Mouse (Mus musculus) MN1 (cell line): ENCODE results near the gene Olr1.

Experiments
- DNase-seq: peaks from one replicate; pipeline ENCODE4 v3.0.0-alpha.2; 2016; ENCODE audit warnings: low spot score

Olr1 gene

DNA sequence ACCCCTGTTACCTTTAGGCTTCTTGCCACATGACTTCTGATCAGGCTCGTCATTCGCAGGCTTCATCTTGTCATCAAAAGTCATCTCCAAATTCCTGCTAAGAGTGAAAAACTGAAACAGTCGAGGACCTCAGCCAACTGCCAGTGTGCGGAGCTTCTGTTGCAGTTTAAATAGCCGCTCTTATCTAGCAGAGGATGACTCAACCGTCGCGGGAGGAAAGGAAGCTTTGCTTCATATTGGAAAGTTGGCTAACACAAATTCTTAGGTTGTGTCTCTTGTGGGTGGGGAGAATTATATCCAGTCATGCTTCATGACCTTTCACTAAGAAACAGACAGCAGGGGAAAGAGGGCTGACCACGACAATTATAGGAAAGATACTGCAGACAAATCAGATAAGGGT is at the start of gene Olr1:
Gene Olr1, minus strand, starts transcription at position 142 of the 400 bp plus-strand sequence.
- DNase-seq, result no peak

DNA sequence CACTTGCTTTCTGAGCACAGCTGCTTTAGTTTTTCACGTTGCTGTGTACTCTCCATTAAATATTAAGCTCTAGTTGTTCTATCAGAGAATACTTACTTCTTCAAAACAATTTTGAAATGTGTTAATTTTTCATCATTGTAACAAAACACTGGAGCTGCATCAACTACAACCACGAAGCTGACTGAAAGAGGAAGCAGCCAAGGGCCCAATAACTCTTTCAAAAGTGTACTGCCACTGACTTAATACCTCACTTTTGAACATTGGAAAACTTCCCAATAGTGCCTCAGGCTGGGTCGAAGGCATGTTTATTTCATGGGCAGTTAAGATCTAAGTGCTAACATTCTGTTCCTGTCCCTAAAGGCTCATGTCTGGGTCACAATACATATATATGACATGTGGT is 41.0 kb upstream of the Olr1 start:
- DNase-seq, result no peak

- DNase-seq, result no peak
Observed at GRCm38 (mm10) chr6:129547277-129547676, 40.3 kb upstream of the Olr1 start.

GRCm38 (mm10) chr6:129543709-129544606 is 37.0 kb upstream of the Olr1 start:
- DNase-seq, result peak; percentile 70

DNA sequence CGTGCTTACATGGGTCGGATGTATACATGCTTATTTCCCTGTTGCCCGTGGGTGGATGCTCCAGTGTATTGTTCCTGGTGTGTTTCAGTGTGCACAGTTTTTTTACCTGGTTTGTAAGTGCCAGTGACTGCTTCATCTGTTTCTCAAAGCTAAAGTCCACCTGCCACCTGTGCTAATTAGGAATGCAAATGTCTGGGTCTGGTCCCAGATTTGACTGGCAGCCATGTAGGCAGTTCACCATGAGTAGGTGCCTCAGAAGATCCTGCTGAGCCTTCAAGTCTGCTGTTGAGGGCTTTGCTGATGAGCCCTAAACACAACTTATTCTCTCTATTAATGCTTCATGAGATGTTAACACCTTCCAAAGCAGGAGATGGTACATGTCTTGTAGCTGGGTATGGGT is 35.6 kb upstream of the Olr1 start:
- DNase-seq, result no peak

GRCm38 (mm10) chr6:129541931-129542330 is 35.0 kb upstream of the Olr1 start:
- no peak for DNase-seq

- DNase-seq, result no peak
Observed at GRCm38 (mm10) chr6:129538555-129538954, 31.6 kb upstream of the Olr1 start.

GRCm38 (mm10) chr6:129535723-129536122 is 28.8 kb upstream of the Olr1 start:
- DNase-seq, result no peak

DNA sequence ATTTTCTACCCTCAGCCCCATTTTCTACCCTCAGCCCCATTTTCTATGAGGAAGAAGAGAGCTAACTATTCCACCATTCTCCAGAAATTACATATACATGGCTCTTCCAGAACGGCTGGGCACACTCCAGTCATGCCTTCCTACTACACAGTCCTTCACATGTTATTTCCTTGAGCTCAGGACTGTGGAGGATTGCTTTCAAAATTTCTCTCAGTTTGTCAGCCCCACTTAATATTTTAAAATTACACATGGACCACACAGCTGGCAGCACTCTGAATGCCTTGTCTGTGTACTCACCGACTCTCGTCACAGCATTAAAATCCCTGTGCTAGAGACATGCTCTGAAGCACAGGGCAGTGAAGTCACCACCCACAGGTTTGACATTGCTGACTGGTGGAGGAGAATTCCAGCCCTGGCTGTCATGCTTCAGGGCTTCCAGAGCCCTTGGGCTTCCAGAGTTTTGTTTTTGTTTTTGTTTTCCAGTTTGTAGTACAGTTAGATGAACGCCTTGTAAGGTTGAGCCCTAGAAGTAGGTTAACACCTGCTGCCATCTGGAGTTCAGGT is 27.7 kb upstream of the Olr1 start:
- no peak for DNase-seq

DNA sequence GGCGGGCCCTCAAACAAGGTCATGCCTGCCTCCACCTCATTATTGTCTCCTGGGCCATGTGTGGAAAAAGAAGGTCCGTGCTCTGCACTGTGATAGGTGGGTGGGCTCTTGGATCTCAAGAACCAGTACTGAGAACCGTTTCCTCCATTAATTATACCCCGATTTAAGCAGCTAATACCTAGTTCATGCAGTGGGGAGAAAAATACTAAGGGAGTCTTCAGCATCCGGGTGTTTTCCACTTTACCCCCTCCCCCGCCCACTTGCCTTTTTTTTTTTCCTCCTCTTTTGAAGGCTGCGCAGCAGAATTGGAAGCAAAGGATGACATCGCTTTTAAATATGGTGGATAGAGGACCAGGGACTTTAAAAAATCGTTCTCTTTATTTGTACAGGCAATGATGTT is 27.1 kb upstream of the Olr1 start:
- peak; percentile 59 for DNase-seq

- DNase-seq, result peak; percentile 85
Observed at GRCm38 (mm10) chr6:129532942-129533860, 26.2 kb upstream of the Olr1 start, which contains the start of gene Gabarapl1. TSS of gene Gabarapl1 (plus strand) at chr6:129533160.

- DNase-seq, result peak; percentile 88
Observed at GRCm38 (mm10) chr6:129532556-129532941, 25.6 kb upstream of the Olr1 start.

GRCm38 (mm10) chr6:129530261-129530660 is 23.3 kb upstream of the Olr1 start:
- no peak for DNase-seq

DNA sequence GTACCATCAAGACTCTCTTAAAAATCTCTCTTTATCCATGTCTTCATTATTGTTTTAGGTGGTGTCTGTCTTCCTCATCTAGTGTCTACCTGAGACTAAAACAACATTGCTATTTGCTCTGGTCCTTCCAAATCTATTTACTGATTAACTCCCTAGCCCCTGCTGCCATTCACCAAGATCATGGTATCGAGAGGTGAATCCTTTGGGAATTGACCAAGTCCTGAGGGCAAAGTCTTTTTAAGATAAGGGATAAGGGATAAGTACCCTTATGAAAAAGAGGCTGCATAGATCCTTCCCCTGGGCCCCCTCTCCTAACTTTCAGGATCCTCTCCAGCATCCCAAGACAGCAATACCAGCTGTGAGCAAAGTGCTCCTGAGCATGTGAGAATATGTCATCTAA is 22.6 kb upstream of the Olr1 start:
- no peak for DNase-seq

DNA sequence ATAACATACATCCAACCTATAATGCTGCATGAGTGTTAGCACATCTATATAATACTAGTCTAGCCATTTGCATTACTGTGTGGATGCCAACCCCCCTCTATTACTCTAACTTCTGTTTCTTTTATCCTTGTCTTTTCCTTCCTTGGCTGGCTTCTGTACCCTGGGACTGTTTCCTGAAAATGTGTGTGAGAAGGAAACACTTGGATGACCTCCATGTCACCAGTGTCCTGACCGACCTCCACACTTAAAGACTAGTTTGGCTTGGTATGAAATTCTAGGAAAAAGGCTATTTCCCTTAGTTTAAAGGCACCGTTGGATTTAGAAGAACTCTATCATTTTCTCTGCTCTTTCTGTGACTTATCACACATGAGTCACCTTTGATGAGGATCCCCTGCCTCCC is 20.5 kb upstream of the Olr1 start:
- DNase-seq, result no peak

GRCm38 (mm10) chr6:129526069-129526468 is 19.1 kb upstream of the Olr1 start:
- no peak for DNase-seq

DNA sequence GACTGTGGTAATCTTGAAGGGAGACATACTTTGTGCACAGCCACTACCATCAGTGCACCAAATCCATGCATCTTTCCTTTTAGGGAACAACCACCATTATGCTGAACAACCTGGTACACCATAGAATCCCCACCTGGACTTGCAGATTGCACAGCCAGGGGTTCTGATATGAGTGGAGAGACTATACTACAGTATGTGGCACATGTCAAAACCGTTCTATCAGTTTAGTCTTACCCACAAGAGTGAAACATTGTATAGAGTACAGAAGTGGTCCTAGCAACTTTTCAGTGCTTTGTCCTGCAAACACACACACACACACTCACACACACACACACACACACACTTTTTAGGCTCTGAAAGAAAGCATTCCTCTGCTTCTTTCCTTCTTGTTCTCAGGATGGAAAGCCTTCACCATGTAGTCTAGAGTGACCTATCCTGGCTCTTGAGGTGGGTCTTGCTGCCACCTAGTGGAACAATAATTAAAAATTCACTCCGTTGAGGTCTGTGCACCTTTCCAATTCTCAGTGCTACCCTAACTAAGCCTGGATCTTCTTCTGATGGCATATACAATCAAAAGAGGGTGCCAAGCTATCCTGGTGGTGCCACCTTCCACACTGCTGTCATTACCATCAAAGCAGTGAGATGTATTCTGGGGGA is 10.9 kb upstream of the Olr1 start:
- DNase-seq, result peak; percentile 19

GRCm38 (mm10) chr6:129516388-129516787 is 9.4 kb upstream of the Olr1 start:
- no peak for DNase-seq

DNA sequence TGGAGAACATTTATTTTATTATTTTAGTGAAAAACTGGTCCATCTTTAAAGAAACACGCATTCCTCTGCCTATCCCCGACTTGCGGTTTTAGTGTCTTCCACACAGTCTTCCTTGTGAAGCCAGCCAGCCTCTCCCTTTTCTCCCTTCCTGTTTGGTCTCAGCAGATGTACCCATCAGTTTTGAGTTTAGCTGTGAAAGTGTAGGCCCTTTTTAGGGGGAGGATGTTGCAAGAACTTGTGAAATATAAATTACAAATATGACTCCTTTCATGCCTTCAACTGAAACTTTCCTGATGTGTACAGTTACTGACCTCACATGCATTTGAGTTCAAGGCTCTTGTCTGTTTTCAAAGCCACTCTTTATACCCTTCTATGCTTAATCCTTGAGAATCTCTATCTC is 8.1 kb upstream of the Olr1 start:
- DNase-seq, result no peak

GRCm38 (mm10) chr6:129514376-129514775 is 7.4 kb upstream of the Olr1 start:
- DNase-seq, result no peak

DNA sequence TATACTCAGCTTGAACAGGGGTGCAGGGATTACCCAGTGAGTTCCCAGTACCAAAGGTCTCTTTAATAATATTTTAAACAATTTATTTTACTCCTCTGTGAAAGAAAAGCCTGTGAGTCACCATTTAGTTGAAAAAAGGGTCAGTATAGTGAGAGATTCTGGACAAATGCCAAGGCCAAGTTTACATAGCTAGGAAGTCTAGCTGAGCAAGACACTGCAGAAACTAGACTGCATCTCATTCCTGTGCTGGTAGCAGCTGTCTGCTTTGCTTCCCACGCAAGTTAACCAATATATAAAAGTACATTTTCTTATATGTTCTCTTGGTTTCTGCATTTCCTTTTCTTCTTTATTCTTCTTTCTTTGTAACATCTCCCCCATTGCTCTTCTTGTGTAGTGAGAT is 6.4 kb upstream of the Olr1 start:
- DNase-seq, result peak; percentile 12

DNA sequence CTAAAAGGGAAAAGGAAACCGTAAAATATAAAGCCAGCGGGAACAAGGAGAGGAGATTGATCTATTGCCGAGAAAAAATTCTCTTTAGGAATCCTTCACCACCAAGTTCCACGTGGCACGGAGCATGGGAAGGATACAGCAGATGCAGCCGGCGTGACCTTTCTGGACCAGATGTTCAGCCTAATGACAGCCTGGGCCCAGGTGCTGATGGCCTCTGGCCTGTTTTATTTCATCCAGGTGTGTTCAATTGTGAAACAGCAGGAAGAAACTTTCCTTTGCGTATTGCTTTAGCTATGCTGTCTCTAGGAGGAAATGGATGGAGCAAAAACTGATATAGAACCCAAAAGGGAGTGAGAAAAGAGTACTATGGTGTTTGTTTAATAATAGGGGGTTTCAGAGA is 5.9 kb upstream of the Olr1 start:
- DNase-seq, result no peak
